Mouse (Mus musculus): ENCODE measurements at regions not wholly inside any gene's neighbourhood (a gene's known extent, or its start where the extent isn't known, plus 50 kb on each side); places are given as distances from the start of the nearest gene placed in this dataset.

DNA sequence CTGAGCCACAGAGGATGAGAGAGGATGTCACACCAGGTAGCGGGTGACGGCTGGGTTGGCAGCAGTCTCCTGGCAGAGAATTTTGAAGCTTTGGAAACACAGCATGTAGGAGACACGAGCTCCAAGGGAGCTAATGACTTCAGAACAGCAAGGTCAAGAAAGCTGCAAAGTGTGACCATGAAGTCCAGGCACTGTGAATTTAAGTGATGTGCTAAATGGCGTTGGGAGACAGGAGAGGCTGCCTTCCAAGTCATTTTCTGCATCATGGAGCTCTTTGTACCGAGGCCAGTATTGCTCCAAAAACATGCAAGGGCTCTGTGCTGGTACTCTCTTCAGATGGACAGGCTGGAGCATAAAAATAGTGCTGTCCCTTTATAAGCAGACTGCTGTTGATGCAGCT lies 238.8 kb upstream of the Zdhhc25 start:
- 62% methylated on average over 5 of the region's 5 CpGs for WGBS
- no peak overlapping the region for H3K9ac ChIP-seq (replicated peaks; ENCODE audit: low read depth)
- no peaks in the 10 kb centered on the region for H3K4me1 ChIP-seq (ENCODE audit: insufficient read depth, low read depth, low read length)
- no peak for TF ChIP-seq EP300 (IDR thresholded peaks at IDR 0.05)
- TF ChIP-seq CTCF (IDR thresholded peaks at IDR 0.05), result no peak
- no peaks in the 10 kb centered on the region for H3K27me3 ChIP-seq (replicated peaks; ENCODE audit: insufficient read depth, low read length)
- H3K9me3 ChIP-seq (ENCODE audit: low read length), result no peaks in the 10 kb centered on the region
- no peaks in the 10 kb centered on the region for H3K36me3 ChIP-seq (ENCODE audit: insufficient read depth, low read length)
- H3K4me3 ChIP-seq (ENCODE audit: low read depth, low read length), result no peak overlapping the region
- ATAC-seq, result no peak
- H3K27ac ChIP-seq (ENCODE audit: low read length), result no peak overlapping the region
- no peak overlapping the region for H3K4me2 ChIP-seq (replicated peaks; ENCODE audit: low read depth, low read length)
- DNase-seq (ENCODE audit: low spot score), result no peak

- Histone ChIP-seq H3K9me3 (ENCODE audit: low read length) (no peaks in the 10 kb centered on the region), H3K4me1 (ENCODE audit: insufficient read depth, low read depth, low read length) (no peaks in the 10 kb centered on the region), H3K36me3 (ENCODE audit: insufficient read depth, low read length) (no peaks in the 10 kb centered on the region), H3K9ac (replicated peaks; ENCODE audit: low read depth) (no peak overlapping the region), H3K4me2 (replicated peaks; ENCODE audit: low read depth, low read length) (no peak overlapping the region), H3K27ac (ENCODE audit: low read length) (no peak overlapping the region), H3K4me3 (ENCODE audit: low read depth, low read length) (no peak overlapping the region), H3K27me3 (replicated peaks; ENCODE audit: insufficient read depth, low read length) (no peaks in the 10 kb centered on the region)
- no peak for ATAC-seq
- TF ChIP-seq EP300 (IDR thresholded peaks at IDR 0.05), result no peak
- TF ChIP-seq CTCF (IDR thresholded peaks at IDR 0.05), result no peak
- DNase-seq (ENCODE audit: low spot score), result no peak
- WGBS, result 65% methylated on average over 6 of the region's 6 CpGs
These were observed 237.1 kb upstream of the Zdhhc25 start for GRCm38 (mm10) chr15:88362966-88363365.

GRCm38 (mm10) chr15:88370366-88370765 lies 229.7 kb upstream of the Zdhhc25 start:
- WGBS, result 72% methylated on average over 5 of the region's 5 CpGs
- H3K4me3 ChIP-seq (ENCODE audit: low read depth, low read length), result no peak overlapping the region
- no peak overlapping the region for H3K9ac ChIP-seq (replicated peaks; ENCODE audit: low read depth)
- H3K4me2 ChIP-seq (replicated peaks; ENCODE audit: low read depth, low read length), result no peak overlapping the region
- H3K9me3 ChIP-seq (ENCODE audit: low read length), result no peaks in the 10 kb centered on the region
- H3K27me3 ChIP-seq (replicated peaks; ENCODE audit: insufficient read depth, low read length), result no peaks in the 10 kb centered on the region
- DNase-seq (ENCODE audit: low spot score) (no peak), ATAC-seq (no peak)
- H3K4me1 ChIP-seq (ENCODE audit: insufficient read depth, low read depth, low read length), result no peaks in the 10 kb centered on the region
- H3K27ac ChIP-seq (ENCODE audit: low read length), result no peak overlapping the region
- H3K36me3 ChIP-seq (ENCODE audit: insufficient read depth, low read length), result no peaks in the 10 kb centered on the region
- TF ChIP-seq EP300 (IDR thresholded peaks at IDR 0.05), result no peak
- no peak for TF ChIP-seq CTCF (IDR thresholded peaks at IDR 0.05)

GRCm38 (mm10) chr15:88372039-88372438 lies 228.1 kb upstream of the Zdhhc25 start:
- ATAC-seq (no peak), DNase-seq (ENCODE audit: low spot score) (no peak)
- Histone ChIP-seq H3K27me3 (replicated peaks; ENCODE audit: insufficient read depth, low read length) (no peaks in the 10 kb centered on the region), H3K9ac (replicated peaks; ENCODE audit: low read depth) (no peak overlapping the region), H3K4me1 (ENCODE audit: insufficient read depth, low read depth, low read length) (no peaks in the 10 kb centered on the region), H3K36me3 (ENCODE audit: insufficient read depth, low read length) (no peaks in the 10 kb centered on the region), H3K27ac (ENCODE audit: low read length) (no peak overlapping the region), H3K4me3 (ENCODE audit: low read depth, low read length) (no peak overlapping the region), H3K4me2 (replicated peaks; ENCODE audit: low read depth, low read length) (no peak overlapping the region), H3K9me3 (ENCODE audit: low read length) (no peaks in the 10 kb centered on the region)
- WGBS, result 63% methylated on average over 8 of the region's 8 CpGs
- TF ChIP-seq EP300 (IDR thresholded peaks at IDR 0.05) (no peak), CTCF (IDR thresholded peaks at IDR 0.05) (no peak)

GRCm38 (mm10) chr15:88373923-88374322 lies 226.2 kb upstream of the Zdhhc25 start:
- Histone ChIP-seq H3K36me3 (ENCODE audit: insufficient read depth, low read length) (no peaks in the 10 kb centered on the region), H3K4me1 (ENCODE audit: insufficient read depth, low read depth, low read length) (no peaks in the 10 kb centered on the region), H3K9ac (replicated peaks; ENCODE audit: low read depth) (no peak overlapping the region), H3K4me2 (replicated peaks; ENCODE audit: low read depth, low read length) (no peak overlapping the region), H3K27ac (ENCODE audit: low read length) (no peak overlapping the region), H3K9me3 (ENCODE audit: low read length) (no peaks in the 10 kb centered on the region), H3K27me3 (replicated peaks; ENCODE audit: insufficient read depth, low read length) (no peaks in the 10 kb centered on the region), H3K4me3 (ENCODE audit: low read depth, low read length) (no peak overlapping the region)
- DNase-seq (ENCODE audit: low spot score), result no peak
- no peak for ATAC-seq
- WGBS, result 50% methylated on average over 6 of the region's 6 CpGs
- TF ChIP-seq CTCF (IDR thresholded peaks at IDR 0.05) (no peak), EP300 (IDR thresholded peaks at IDR 0.05) (no peak)

DNA sequence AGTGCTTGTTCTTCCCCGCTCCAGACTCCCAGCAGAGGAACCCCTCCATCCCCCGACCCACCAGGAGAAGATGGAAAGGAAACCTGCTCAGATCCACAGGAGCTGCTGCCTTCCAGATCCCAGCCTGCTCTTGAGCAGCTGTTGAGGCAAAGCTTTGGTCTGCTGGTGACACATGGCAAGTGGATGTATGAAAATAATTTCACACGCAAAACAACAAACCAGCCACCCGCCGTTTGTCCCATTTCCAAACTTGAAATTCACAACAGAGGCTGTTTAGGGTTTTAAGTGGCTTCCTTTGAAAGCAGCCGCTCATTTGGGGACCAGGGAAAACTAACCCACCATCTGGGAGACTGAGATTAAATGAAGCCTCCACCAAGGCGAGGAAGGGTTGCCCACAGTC lies 220.8 kb upstream of the Zdhhc25 start:
- Histone ChIP-seq H3K4me3 (ENCODE audit: low read depth, low read length) (no peak overlapping the region), H3K9ac (replicated peaks; ENCODE audit: low read depth) (no peak overlapping the region), H3K4me2 (replicated peaks; ENCODE audit: low read depth, low read length) (no peak overlapping the region), H3K4me1 (ENCODE audit: insufficient read depth, low read depth, low read length) (no peaks in the 10 kb centered on the region), H3K9me3 (ENCODE audit: low read length) (no peaks in the 10 kb centered on the region), H3K27ac (ENCODE audit: low read length) (no peak overlapping the region), H3K36me3 (ENCODE audit: insufficient read depth, low read length) (no peaks in the 10 kb centered on the region), H3K27me3 (replicated peaks; ENCODE audit: insufficient read depth, low read length) (no peaks in the 10 kb centered on the region)
- no peak for ATAC-seq
- no peak for TF ChIP-seq EP300 (IDR thresholded peaks at IDR 0.05)
- TF ChIP-seq CTCF (IDR thresholded peaks at IDR 0.05), result no peak
- 73% methylated on average over 7 of the region's 7 CpGs for WGBS
- no peak for DNase-seq (ENCODE audit: low spot score)

DNA sequence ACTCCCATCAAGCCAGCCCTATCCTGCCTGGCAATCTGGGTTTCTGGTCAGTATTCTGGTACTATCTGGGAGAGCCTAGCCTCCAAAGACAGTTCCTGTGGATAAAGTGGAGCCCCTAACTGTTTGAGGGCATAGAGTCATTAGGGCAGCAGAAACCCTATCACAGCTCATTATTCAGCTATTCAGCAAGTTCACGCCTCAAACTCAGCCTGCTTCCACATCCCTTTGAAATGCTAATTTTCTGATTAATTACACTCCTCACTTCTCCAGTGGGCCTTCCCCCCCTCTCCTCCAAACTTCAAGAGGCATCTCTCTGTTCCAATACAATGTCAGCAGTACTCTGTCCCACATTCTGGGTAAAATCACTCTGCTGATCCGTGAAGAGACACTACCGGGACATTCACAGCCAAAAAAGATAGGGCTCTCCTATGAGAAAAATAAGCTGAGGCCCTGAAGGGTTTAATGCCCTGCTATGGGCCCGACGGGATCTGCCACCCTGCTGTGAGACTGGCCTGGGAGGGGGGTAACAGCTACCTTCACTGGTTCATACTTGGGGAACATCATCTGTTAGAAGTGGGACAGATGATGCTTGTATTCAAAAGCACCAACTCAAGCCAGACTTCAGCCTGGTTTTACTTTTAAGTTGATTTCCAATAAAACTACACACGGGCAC lies 220.0 kb upstream of the Zdhhc25 start:
- H3K4me1 ChIP-seq (ENCODE audit: insufficient read depth, low read depth, low read length), result no peaks in the 10 kb centered on the region
- WGBS, result 28% methylated on average over 6 of the region's 6 CpGs
- H3K9me3 ChIP-seq (ENCODE audit: low read length), result no peaks in the 10 kb centered on the region
- ATAC-seq, result no peak
- no peak for DNase-seq (ENCODE audit: low spot score)
- H3K9ac ChIP-seq (replicated peaks; ENCODE audit: low read depth), result no peak overlapping the region
- no peaks in the 10 kb centered on the region for H3K27me3 ChIP-seq (replicated peaks; ENCODE audit: insufficient read depth, low read length)
- no peaks in the 10 kb centered on the region for H3K36me3 ChIP-seq (ENCODE audit: insufficient read depth, low read length)
- TF ChIP-seq EP300 (IDR thresholded peaks at IDR 0.05) (no peak), CTCF (IDR thresholded peaks at IDR 0.05) (no peak)
- no peak overlapping the region for H3K27ac ChIP-seq (ENCODE audit: low read length)
- H3K4me2 ChIP-seq (replicated peaks; ENCODE audit: low read depth, low read length), result no peak overlapping the region
- no peak overlapping the region for H3K4me3 ChIP-seq (ENCODE audit: low read depth, low read length)

Measured in lung, postnatal 0 days (tissue).